Mouse (Mus musculus): ENCODE measurements around the gene S100g. TPM values are rescaled to one million over a fixed set of nuclear protein-coding genes. Genes with fewer than 3 reads are reported as not detected.
A peak's percentile ranks its signal among the peaks of the same experiment; 100 is the strongest.

The S100g gene
- polyA plus RNA-seq, 1 experiment = not detected

- no peak overlapping the region for H3K27ac ChIP-seq (ENCODE audit: insufficient read depth, low read length)
- H3K4me1 ChIP-seq (ENCODE audit: control insufficient read depth, insufficient read depth, low read length) = no peaks in the 10 kb centered on the region
- no peak overlapping the region for H3K4me3 ChIP-seq (ENCODE audit: insufficient read depth, low read length)
- no peak for TF ChIP-seq CTCF (IDR thresholded peaks at IDR 0.05; ENCODE audit: borderline replicate concordance, insufficient read depth, low read length)
- no peak for TF ChIP-seq POLR2A (IDR thresholded peaks at IDR 0.05; ENCODE audit: low read depth, low read length)
These were observed 32.9 kb downstream of the S100g start for GRCm38 (mm10) chrX:162931467-162931866.

DNA sequence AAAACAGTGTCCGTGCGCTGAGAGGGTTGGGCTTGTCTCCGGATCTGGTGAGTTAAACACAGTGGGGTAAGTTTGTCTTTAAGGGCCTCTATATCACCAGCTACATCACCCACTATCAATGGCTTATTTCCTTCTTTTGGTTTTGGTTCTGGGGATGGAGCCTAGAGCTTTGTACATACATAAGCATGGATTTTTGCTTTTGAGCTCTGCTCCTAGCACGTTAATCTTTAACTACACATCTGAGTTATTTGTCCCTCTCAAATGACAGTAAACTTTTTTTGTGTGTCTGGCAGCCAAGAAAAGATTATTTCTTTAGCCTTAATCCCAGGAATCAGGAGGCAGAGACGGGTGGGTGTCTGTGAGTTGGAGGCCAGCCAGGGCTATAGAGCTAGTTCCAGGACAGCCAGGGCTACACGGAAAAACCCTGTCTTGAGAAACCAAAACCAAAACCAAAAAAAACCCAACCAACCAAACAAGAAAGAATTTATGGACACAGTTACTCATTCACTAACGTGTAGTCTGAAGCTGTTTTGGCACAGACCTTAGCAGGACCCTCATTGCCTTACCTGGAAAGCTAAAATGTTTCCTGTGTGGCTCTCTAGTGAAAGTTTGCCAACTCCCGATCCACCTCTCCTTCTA, 42.8 kb downstream of the S100g start:
- no peak overlapping the region for H3K27ac ChIP-seq (ENCODE audit: insufficient read depth, low read length)
- no peak overlapping the region for H3K4me3 ChIP-seq (ENCODE audit: insufficient read depth, low read length)
- TF ChIP-seq POLR2A (IDR thresholded peaks at IDR 0.05; ENCODE audit: low read depth, low read length) = no peak
- TF ChIP-seq CTCF (IDR thresholded peaks at IDR 0.05; ENCODE audit: borderline replicate concordance, insufficient read depth, low read length) = no peak
- no peaks in the 10 kb centered on the region for H3K4me1 ChIP-seq (ENCODE audit: control insufficient read depth, insufficient read depth, low read length)

GRCm38 (mm10) chrX:162915697-162916096, 48.7 kb downstream of the S100g start:
- Histone ChIP-seq H3K27ac (ENCODE audit: insufficient read depth, low read length) (no peak overlapping the region), H3K4me3 (ENCODE audit: insufficient read depth, low read length) (no peak overlapping the region), H3K4me1 (ENCODE audit: control insufficient read depth, insufficient read depth, low read length) (no peaks in the 10 kb centered on the region)
- TF ChIP-seq POLR2A (IDR thresholded peaks at IDR 0.05; ENCODE audit: low read depth, low read length) = no peak
- TF ChIP-seq CTCF (IDR thresholded peaks at IDR 0.05; ENCODE audit: borderline replicate concordance, insufficient read depth, low read length) = peak; percentile 16; the same call in 1 of the 2 replicates

- TF ChIP-seq CTCF (IDR thresholded peaks at IDR 0.05; ENCODE audit: borderline replicate concordance, insufficient read depth, low read length) (no peak), POLR2A (IDR thresholded peaks at IDR 0.05; ENCODE audit: low read depth, low read length) (no peak)
- H3K4me3 ChIP-seq (ENCODE audit: insufficient read depth, low read length) = no peak overlapping the region
- H3K27ac ChIP-seq (ENCODE audit: insufficient read depth, low read length) = no peak overlapping the region
- no peaks in the 10 kb centered on the region for H3K4me1 ChIP-seq (ENCODE audit: control insufficient read depth, insufficient read depth, low read length)
These were observed 50.7 kb downstream of the S100g start for GRCm38 (mm10) chrX:162913651-162914050.

Other genes with a start within 250 kb of the S100g start
- 343 and 367 TPM in 2 replicates for gene Rbbp7, start 204.2 kb downstream of the S100g start, polyA plus RNA-seq (2011; ENCODE audit: insufficient read length, low read depth, missing spikeins)
- gene Txlng, start 135.1 kb downstream of the S100g start, polyA plus RNA-seq (2011; ENCODE audit: insufficient read length, low read depth, missing spikeins) = 10.0 and 12.5 TPM in 2 replicates
- 64.5 and 67.1 TPM in 2 replicates for gene Syap1, start 76.2 kb downstream of the S100g start, polyA plus RNA-seq (2011; ENCODE audit: insufficient read length, low read depth, missing spikeins)
- gene Ctps2, start 63.4 kb downstream of the S100g start, polyA plus RNA-seq (2011; ENCODE audit: insufficient read length, low read depth, missing spikeins) = 56.5 and 61.1 TPM in 2 replicates

Measured in embryonic fibroblast, embryonic 13.5 days (primary cell).